In the genomic region with DNA sequence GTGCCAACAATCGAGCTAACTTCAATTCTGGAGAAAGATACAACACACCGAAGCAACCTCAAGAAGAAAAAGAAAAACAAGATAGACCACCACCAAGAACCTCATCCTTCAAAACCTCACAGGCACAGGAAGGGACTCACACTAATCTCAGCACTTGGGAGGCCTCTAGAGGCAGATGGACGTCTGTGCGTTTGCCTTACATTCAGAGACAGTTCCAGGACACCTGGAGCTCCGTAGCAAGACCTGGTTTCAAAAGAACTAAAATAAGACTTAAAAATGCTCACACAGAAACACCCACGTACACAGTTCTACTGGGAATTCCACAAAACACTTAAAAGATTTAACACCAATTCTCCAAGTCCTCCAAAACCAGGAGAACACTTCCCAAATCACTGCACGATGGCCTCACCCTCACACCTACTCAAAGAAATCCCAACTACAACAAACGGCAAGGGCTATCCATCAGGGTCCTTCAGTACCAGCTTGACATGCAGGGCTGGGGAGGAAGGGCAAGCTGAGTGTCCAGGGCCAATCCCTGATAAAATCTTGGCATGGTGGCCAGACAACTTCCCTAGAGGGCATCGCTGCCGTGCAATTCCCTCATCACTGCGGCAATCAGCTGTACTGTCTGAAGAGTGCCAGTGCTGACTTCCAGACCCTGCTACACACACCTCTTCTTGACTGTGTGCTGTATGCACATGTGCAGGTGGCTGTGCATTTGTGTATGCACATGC, we compare ENCODE assay signal across 20 mouse cellular contexts. TPM values are rescaled to one million over a fixed set of nuclear protein-coding genes. Genes with fewer than 3 reads are reported as not detected.
DNase-seq lines count a peak whose midpoint lies in the region; TF ChIP-seq lines count a peak whose summit lies in the region.
"Had no signal": no experiment of that assay in that cellular context is flagged by ENCODE, and none has a peak within 500 bp of the region (broad histone marks: within the 10 kb centered on the region; RNA-seq: fewer than 3 reads in every experiment).

No protein-coding gene starts in this region.

- TF ChIP-seq EP300 in CH12.LX (IDR thresholded peaks at IDR 0.05; ENCODE audit: low read length) = no peak

- H3K9ac ChIP-seq in CH12.LX (ENCODE audit: insufficient read depth, low read depth) = no peak overlapping the region
- H3K9ac ChIP-seq: embryonic facial prominence, embryonic 13.5 days had no signal

- no peaks in the 10 kb centered on the region for H3K27me3 ChIP-seq in CH12.LX (replicated peaks)
- H3K27me3 ChIP-seq: embryonic facial prominence, embryonic 13.5 days had no signal

- H3K79me2 ChIP-seq in CH12.LX (replicated peaks; ENCODE audit: control insufficient read depth, extremely low read depth, insufficient read depth, poor library complexity, severe bottlenecking) = no peaks in the 10 kb centered on the region

- H3K27ac ChIP-seq in left cerebral cortex, adult 2 months = no peak overlapping the region
- no peak overlapping the region for H3K27ac ChIP-seq in CH12.LX (ENCODE audit: insufficient read depth, low read depth)
- H3K27ac ChIP-seq: embryonic facial prominence, embryonic 13.5 days; forebrain, embryonic 10.5 days; limb, embryonic 10.5 days had no signal

- peaks cover 79 to 96% of the 10 kb centered on the region in 2 experiments for H3K36me3 ChIP-seq in CH12.LX (replicated peaks in 1 of 2; ENCODE audit: control insufficient read depth in 1 of 2, insufficient read depth in 1 of 2, low read length in 1 of 2)

- dilution Hi-C loops in CH12.LX (cut with MboI; ENCODE audit: extremely low pct_ligation_motif_present, extremely low pct_unique_long_range_greater_than_20kb, low sequenced_read_pairs) = no loop called here

- DNase-seq in adrenal gland, adult 8-10 months = peak; percentile 42
- DNase-seq in adrenal gland, postnatal 25 days = no peak
- DNase-seq in left cerebral cortex, adult 2 months (ENCODE audit: extremely low spot score in 1 of 2, low spot score in 2 of 2) = no peak
- DNase-seq in left cerebral cortex, postnatal 36 days (ENCODE audit: low spot score in 2 of 2) = no peak
- DNase-seq in CH12.LX (ENCODE audit: extremely low read depth) = no peak
- DNase-seq in adrenal gland, postnatal 36 days = peak; percentile 33 to 53
- DNase-seq in urinary bladder, postnatal 4 days (ENCODE audit: low spot score in 2 of 2) = no peak
- DNase-seq in thymus, postnatal 14 days = no peak
- DNase-seq: cerebellum, postnatal 14 days; heart, adult 11 months; heart, postnatal 14 days; kidney, adult 9 months; right cerebral cortex, postnatal 14 days; thymus, adult 2 months had no signal

- TF ChIP-seq CTCF in left cerebral cortex, adult 2 months (IDR thresholded peaks at IDR 0.05) = peak; percentile 52
- TF ChIP-seq CTCF in CH12.LX (conservative IDR thresholded peaks at IDR 0.05 in 1 of 2, IDR thresholded peaks at IDR 0.05 in 1 of 2; ENCODE audit: low read depth in 2 of 2, low read length in 2 of 2) = peak in 1 of 2 experiments; percentile 30; a peak in 1 of 4 replicates

- no peak for TF ChIP-seq POLR2A in CH12.LX (IDR thresholded peaks at IDR 0.05; ENCODE audit: low read depth, low read length)

- no peak overlapping the region for H3K4me3 ChIP-seq in left cerebral cortex, adult 2 months
- H3K4me3 ChIP-seq in CH12.LX (replicated peaks in 1 of 3; ENCODE audit: low read depth in 2 of 3, low read length in 2 of 3, poor library complexity in 1 of 3) = no peak overlapping the region
- H3K4me3 ChIP-seq: embryonic facial prominence, embryonic 13.5 days; forebrain, embryonic 10.5 days; limb, embryonic 10.5 days had no signal

- H3K4me2 ChIP-seq in CH12.LX (ENCODE audit: insufficient read depth, low read depth, poor library complexity, severe bottlenecking) = no peak overlapping the region
- H3K4me2 ChIP-seq: embryonic facial prominence, embryonic 13.5 days had no signal

- intact Hi-C loops in left cerebral cortex, adult 2 months (cut with DNase I) = no loop called here
- intact Hi-C loops in left cerebral cortex, postnatal 36 days (cut with DNase I) = no loop called here

- peaks cover 2% of the 10 kb centered on the region for H3K9me3 ChIP-seq in CH12.LX (replicated peaks; ENCODE audit: low read length)
- H3K9me3 ChIP-seq: embryonic facial prominence, embryonic 13.5 days; forebrain, embryonic 10.5 days; G1E; limb, embryonic 10.5 days had no signal

- no peaks in the 10 kb centered on the region for H3K4me1 ChIP-seq in CH12.LX (ENCODE audit: control insufficient read depth in 1 of 2, insufficient read depth in 2 of 2)
- H3K4me1 ChIP-seq: embryonic facial prominence, embryonic 13.5 days; forebrain, embryonic 10.5 days; limb, embryonic 10.5 days had no signal

- in situ Hi-C loops in CH12.LX (cut with MboI; ENCODE audit: low pct_ligation_motif_present, low pct_unique_long_range_greater_than_20kb, low sequenced_read_pairs) = no loop called here

- TF ChIP-seq RAD21 in CH12.LX (IDR thresholded peaks at IDR 0.05; ENCODE audit: low read depth, low read length) = peak; percentile 2

TF ChIP-seq in CH12.LX, 34 proteins besides CTCF, POLR2A, EP300 and RAD21:
- no peak for TF ChIP-seq UBTF (IDR thresholded peaks at IDR 0.05; ENCODE audit: low read depth, low read length)
- TF ChIP-seq ETS1 (conservative IDR thresholded peaks at IDR 0.05; ENCODE audit: low read depth, low read length) = no peak
- TF ChIP-seq ZKSCAN1 (IDR thresholded peaks at IDR 0.05; ENCODE audit: borderline replicate concordance, low read depth, low read length) = no peak
- no peak for TF ChIP-seq ZC3H11A (IDR thresholded peaks at IDR 0.05; ENCODE audit: low read depth, low read length)
- TF ChIP-seq E2F4 (IDR thresholded peaks at IDR 0.05; ENCODE audit: insufficient replicate concordance, low read depth, low read length) = no peak
- no peak for TF ChIP-seq JUND (conservative IDR thresholded peaks at IDR 0.05; ENCODE audit: low read depth, low read length)
- TF ChIP-seq NRF1 (IDR thresholded peaks at IDR 0.05; ENCODE audit: low read depth, low read length) = no peak
- no peak for TF ChIP-seq POLR2AphosphoS2 (IDR thresholded peaks at IDR 0.05; ENCODE audit: low read depth, low read length)
- TF ChIP-seq NELFE (IDR thresholded peaks at IDR 0.05; ENCODE audit: low read depth, low read length) = no peak
- no peak for TF ChIP-seq RCOR1 (conservative IDR thresholded peaks at IDR 0.05; ENCODE audit: low read depth, low read length)
- no peak for TF ChIP-seq ZNF384 (IDR thresholded peaks at IDR 0.05; ENCODE audit: low read depth, low read length)
- no peak for TF ChIP-seq MAX (IDR thresholded peaks at IDR 0.05; ENCODE audit: low read length)
- no peak for TF ChIP-seq MAFK (IDR thresholded peaks at IDR 0.05; ENCODE audit: insufficient replicate concordance, low read length)

RNA-seq across cellular contexts. Expression of gene Ccz1, which starts 19.9 kb away (rescaled TPM):
- 10 to 100 TPM; 56.5 to 60.7 (median 60.2) TPM for total RNA-seq in adrenal gland, adult 8-10 months (2022)
- 61.5 and 66.8 TPM in 2 replicates for total RNA-seq in adrenal gland, postnatal 25 days (2021)
- 10 to 100 TPM; 40.9 to 43.0 TPM for total RNA-seq in left cerebral cortex, adult 2 months (2021)
- total RNA-seq in left cerebral cortex, postnatal 36 days (2021) = 10 to 100 TPM; 43.0 to 45.0 TPM
- 64.3 and 75.1 TPM in 2 replicates for total RNA-seq in CH12.LX (2012; rRNA removed)
- 129 and 148 TPM in 2 replicates for total RNA-seq in CH12.LX (2014; rRNA removed)
- polyA plus RNA-seq in CH12.LX (2012; ENCODE audit: insufficient read length, low read depth) = 85.8 and 91.0 TPM in 2 replicates
- total RNA-seq in adrenal gland, postnatal 36 days (2021) = 10 to 100 TPM; 54.1 to 62.9 TPM

RNA-seq across cellular contexts. Expression of gene Ocm, which starts 31.7 kb away (rescaled TPM):
- total RNA-seq in adrenal gland, adult 8-10 months (2022) = not detected
- not detected in 2 replicates for total RNA-seq in adrenal gland, postnatal 25 days (2021)
- 1 to 10 TPM; 1.1 to 2.2 TPM for total RNA-seq in left cerebral cortex, adult 2 months (2021)
- 1 to 10 TPM; 2.2 to 3.8 TPM for total RNA-seq in left cerebral cortex, postnatal 36 days (2021)
- total RNA-seq in CH12.LX (2012; rRNA removed) (not detected in 2 replicates), CH12.LX (2014; rRNA removed) (not detected in 2 replicates)
- polyA plus RNA-seq in CH12.LX (2012; ENCODE audit: insufficient read length, low read depth) = not detected in 2 replicates
- not detected for total RNA-seq in adrenal gland, postnatal 36 days (2021)
- total RNA-seq: G1E; heart, postnatal 14 days had no signal
- polyA plus RNA-seq: activated CD4-positive, CD25-positive, alpha-beta regulatory T cell, adult 4 months; embryonic facial prominence, embryonic 13.5 days; forebrain, embryonic 10.5 days; G1E; limb, embryonic 10.5 days; liver, embryonic 16.5 days; thymus, adult 2 months had no signal

Comparison
In these comparisons a context has a peak if more than half of its experiments do, and no peak if none do; other contexts are left out.
1. DNase-seq: peak in adrenal gland, adult 8-10 months (single experiment) and adrenal gland, postnatal 36 days (2 of 2); none in adrenal gland, postnatal 25 days (single experiment), left cerebral cortex, adult 2 months (0 of 2), left cerebral cortex, postnatal 36 days (0 of 2), CH12.LX (single experiment), urinary bladder, postnatal 4 days (0 of 2) and thymus, postnatal 14 days (single experiment).